Mouse (Mus musculus) heart, embryonic 13.5 days (tissue): ENCODE results near the gene Galnt6. TPM values are rescaled to one million over a fixed set of nuclear protein-coding genes. Genes with fewer than 3 reads are reported as not detected.

Experiments
- ATAC-seq: fragments of 200-750 bp; cut with Nextera tagmentation; 2 replicates; pipeline ENCODE4 v1.8.0; 2017; ENCODE audit warnings: moderate TSS enrichment; ENCODE audit not compliant: insufficient number of reproducible peaks, low FRiP score, low TSS enrichment; ENCODE audit errors: extremely low read depth
- H3K27ac ChIP-seq: fragments of 300-500 bp; sonication (generic); replicated peaks from 2 replicates; pipeline ENCODE4 v1.5.1; 2015; ENCODE audit warnings: moderate library complexity, mild to moderate bottlenecking, inconsistent platforms
- H3K27me3 ChIP-seq: fragments of 300-500 bp; sonication (generic); replicated peaks from 2 replicates; pipeline ENCODE4 v1.6.1; 2015; ENCODE audit warnings: mild to moderate bottlenecking, inconsistent platforms
- H3K36me3 ChIP-seq: fragments of 300-500 bp; sonication (generic); 2 replicates; pipeline ENCODE4 v1.6.1; 2015; ENCODE audit warnings: mild to moderate bottlenecking, inconsistent platforms
- H3K4me1 ChIP-seq: fragments of 300-500 bp; sonication (generic); 2 replicates; pipeline ENCODE4 v1.6.1; 2015; ENCODE audit warnings: inconsistent platforms
- H3K4me2 ChIP-seq: fragments of 300-500 bp; sonication (generic); 2 replicates; pipeline ENCODE4 v1.6.1; 2015; ENCODE audit warnings: inconsistent platforms, mild to moderate bottlenecking, moderate library complexity
- H3K4me3 ChIP-seq: fragments of 300-500 bp; sonication (generic); 2 replicates; pipeline ENCODE4 v1.5.1; 2015; ENCODE audit warnings: moderate library complexity, mild to moderate bottlenecking, inconsistent platforms
- H3K9ac ChIP-seq: fragments of 300-500 bp; sonication (generic); 2 replicates; pipeline ENCODE4 v1.6.1; 2015; ENCODE audit warnings: inconsistent platforms, mild to moderate bottlenecking, moderate library complexity
- H3K9me3 ChIP-seq: fragments of 300-500 bp; sonication (generic); 2 replicates; pipeline ENCODE4 v1.6.1; 2016; ENCODE audit warnings: inconsistent platforms
- WGBS: fragments of 180-500 bp; shearing (Covaris S2); methylation state at CpG from one replicate; pipeline ENCODE4 v1.1.7; 2015; ENCODE audit warnings: mixed read lengths; 5-methylcytosine and 5-hydroxymethylcytosine counted together
- polyA plus RNA-seq: library from polyadenylated mRNA; unstranded; fragments of >200 nt; fragmentation: Nextera tagmentation; extraction: Ambion mirVana; gene quantifications from 2 replicates; pipeline ENCODE4 v1.2.1, GENCODE M21; 2015

Gene Galnt6
- polyA plus RNA-seq, 1 experiment from 2014 or later: 0.13 TPM

GRCm38 (mm10) chr15:100669337-100669736 lies 59.8 kb downstream of the Galnt6 start, which contains the start of gene Bin2:
Bin2 (minus strand) TSS chr15:100669553.
- Histone ChIP-seq H3K4me3 (no peak within 1 kb of the TSS; the same call in 1 of the 2 replicates), H3K27ac (no peak within 1 kb of the TSS), H3K27me3 (no peaks in the 10 kb centered on the region), H3K36me3 (no peaks in the 10 kb centered on the region), H3K9ac (no peak within 1 kb of the TSS), H3K4me1 (peaks cover 41% of the 10 kb centered on the region), H3K9me3 (no peaks in the 10 kb centered on the region), H3K4me2 (no peak within 1 kb of the TSS)
- no peak for ATAC-seq
- WGBS: 77% methylated on average over 19 of the region's 20 CpGs

GRCm38 (mm10) chr15:100667871-100668545 lies 61.2 kb downstream of the Galnt6 start:
- Histone ChIP-seq H3K4me2 (no peak overlapping the region), H3K27ac (no peak overlapping the region), H3K9me3 (no peaks in the 10 kb centered on the region), H3K4me1 (peaks cover 28% of the 10 kb centered on the region), H3K27me3 (no peaks in the 10 kb centered on the region), H3K9ac (no peak overlapping the region), H3K36me3 (no peaks in the 10 kb centered on the region), H3K4me3 (no peak overlapping the region)
- 66% methylated on average over 5 of the region's 5 CpGs for WGBS
- no peak for ATAC-seq

- H3K9me3 ChIP-seq: no peaks in the 10 kb centered on the region
- H3K4me2 ChIP-seq: no peak overlapping the region
These were observed 61.8 kb downstream of the Galnt6 start for GRCm38 (mm10) chr15:100667420-100667819.

GRCm38 (mm10) chr15:100666851-100667250 lies 62.3 kb downstream of the Galnt6 start:
- H3K27me3 ChIP-seq: no peaks in the 10 kb centered on the region
- WGBS: 18% methylated on average over 12 of the region's 12 CpGs
- H3K9ac ChIP-seq: peak overlapping the region; percentile 8; the same call in 1 of the 2 replicates
- no peak for ATAC-seq
- H3K27ac ChIP-seq: peak overlapping the region; percentile 75
- H3K4me2 ChIP-seq: peak overlapping the region; percentile 29; the same call in 1 of the 2 replicates
- H3K4me1 ChIP-seq: peaks cover 28% of the 10 kb centered on the region
- no peaks in the 10 kb centered on the region for H3K9me3 ChIP-seq
- H3K4me3 ChIP-seq: no peak overlapping the region
- no peaks in the 10 kb centered on the region for H3K36me3 ChIP-seq

More at GRCm38 (mm10) chr15:100667420-100667819, 61.8 kb downstream of the Galnt6 start:
- peaks cover 28% of the 10 kb centered on the region for H3K4me1 ChIP-seq
- no peak for ATAC-seq
- 48% methylated on average over 6 of the region's 6 CpGs for WGBS
- H3K27me3 ChIP-seq: no peaks in the 10 kb centered on the region
- H3K36me3 ChIP-seq: no peaks in the 10 kb centered on the region
- peak overlapping the region; percentile 75 for H3K27ac ChIP-seq
- H3K9ac ChIP-seq: peak overlapping the region; percentile 8; the same call in 1 of the 2 replicates
- H3K4me3 ChIP-seq: no peak overlapping the region

GRCm38 (mm10) chr15:100666219-100666696 lies 62.9 kb downstream of the Galnt6 start:
- H3K36me3 ChIP-seq: no peaks in the 10 kb centered on the region
- H3K4me2 ChIP-seq: peak overlapping the region; percentile 29
- no peak; the same call in 1 of the 2 replicates for ATAC-seq
- no peaks in the 10 kb centered on the region for H3K27me3 ChIP-seq
- H3K4me3 ChIP-seq: 0 out of 2 replicates have a peak overlapping the region, but pooled peaks have one; percentile 9
- 3% methylated on average over 7 of the region's 7 CpGs for WGBS
- H3K27ac ChIP-seq: peak overlapping the region; percentile 62
- H3K9me3 ChIP-seq: no peaks in the 10 kb centered on the region
- peaks cover 28% of the 10 kb centered on the region for H3K4me1 ChIP-seq
- H3K9ac ChIP-seq: peak overlapping the region; percentile 56; the same call in 1 of the 2 replicates

- Histone ChIP-seq H3K27me3 (no peaks in the 10 kb centered on the region), H3K9me3 (no peaks in the 10 kb centered on the region), H3K27ac (peak overlapping the region; percentile 62), H3K4me1 (peaks cover 28% of the 10 kb centered on the region), H3K36me3 (no peaks in the 10 kb centered on the region), H3K9ac (peak overlapping the region; percentile 56; the same call in 1 of the 2 replicates), H3K4me2 (peak overlapping the region; percentile 29), H3K4me3 (no peak overlapping the region)
- ATAC-seq: no peak
- WGBS: 29% methylated on average over 9 of the region's 9 CpGs
These were observed 63.6 kb downstream of the Galnt6 start for GRCm38 (mm10) chr15:100665411-100666218.

GRCm38 (mm10) chr15:100664813-100665274 lies 64.3 kb downstream of the Galnt6 start:
- no peak for ATAC-seq

GRCm38 (mm10) chr15:100660805-100661204 lies 68.4 kb downstream of the Galnt6 start:
- WGBS: 80% methylated on average over 5 of the region's 5 CpGs
- no peak for ATAC-seq

More at GRCm38 (mm10) chr15:100664813-100665274, 64.3 kb downstream of the Galnt6 start:
- H3K9me3 ChIP-seq: no peaks in the 10 kb centered on the region
- peaks cover 28% of the 10 kb centered on the region for H3K4me1 ChIP-seq
- H3K4me2 ChIP-seq: no peak overlapping the region
- no peak overlapping the region for H3K9ac ChIP-seq
- no peaks in the 10 kb centered on the region for H3K27me3 ChIP-seq
- no peak overlapping the region for H3K4me3 ChIP-seq
- no peaks in the 10 kb centered on the region for H3K36me3 ChIP-seq
- WGBS: 68% methylated on average over 9 of the region's 9 CpGs
- no peak overlapping the region for H3K27ac ChIP-seq

GRCm38 (mm10) chr15:100660306-100660705 lies 68.9 kb downstream of the Galnt6 start:
- H3K9ac ChIP-seq: no peak overlapping the region
- no peaks in the 10 kb centered on the region for H3K36me3 ChIP-seq
- no peak overlapping the region for H3K4me2 ChIP-seq
- H3K4me1 ChIP-seq: no peaks in the 10 kb centered on the region
- no peaks in the 10 kb centered on the region for H3K9me3 ChIP-seq
- no peak overlapping the region for H3K27ac ChIP-seq
- WGBS: 70% methylated on average over 9 of the region's 9 CpGs
- no peak for ATAC-seq
- H3K27me3 ChIP-seq: no peaks in the 10 kb centered on the region
- no peak overlapping the region for H3K4me3 ChIP-seq

More at GRCm38 (mm10) chr15:100660805-100661204, 68.4 kb downstream of the Galnt6 start:
- H3K4me2 ChIP-seq: no peak overlapping the region
- no peaks in the 10 kb centered on the region for H3K27me3 ChIP-seq
- no peak overlapping the region for H3K4me3 ChIP-seq
- H3K4me1 ChIP-seq: peaks cover 5% of the 10 kb centered on the region
- no peak overlapping the region for H3K9ac ChIP-seq
- no peaks in the 10 kb centered on the region for H3K36me3 ChIP-seq
- no peaks in the 10 kb centered on the region for H3K9me3 ChIP-seq
- no peak overlapping the region for H3K27ac ChIP-seq

- 78% methylated on average over 5 of the region's 5 CpGs for WGBS
- H3K4me2 ChIP-seq: no peak overlapping the region
- ATAC-seq: no peak
These were observed 74.0 kb downstream of the Galnt6 start for GRCm38 (mm10) chr15:100655201-100655600.

GRCm38 (mm10) chr15:100654271-100654670 lies 74.9 kb downstream of the Galnt6 start:
- no peaks in the 10 kb centered on the region for H3K9me3 ChIP-seq
- ATAC-seq: no peak

More at GRCm38 (mm10) chr15:100655201-100655600, 74.0 kb downstream of the Galnt6 start:
- Histone ChIP-seq H3K9me3 (no peaks in the 10 kb centered on the region), H3K4me1 (no peaks in the 10 kb centered on the region), H3K27ac (no peak overlapping the region), H3K4me3 (no peak overlapping the region), H3K27me3 (no peaks in the 10 kb centered on the region), H3K9ac (no peak overlapping the region), H3K36me3 (no peaks in the 10 kb centered on the region)

More at GRCm38 (mm10) chr15:100654271-100654670, 74.9 kb downstream of the Galnt6 start:
- H3K9ac ChIP-seq: no peak overlapping the region
- WGBS: 65% methylated on average over 1 of the region's 1 CpGs
- H3K4me3 ChIP-seq: no peak overlapping the region
- H3K36me3 ChIP-seq: no peaks in the 10 kb centered on the region
- no peaks in the 10 kb centered on the region for H3K27me3 ChIP-seq
- peaks cover 3% of the 10 kb centered on the region; the same call in 1 of the 2 replicates for H3K4me1 ChIP-seq
- no peak overlapping the region for H3K27ac ChIP-seq
- no peak overlapping the region for H3K4me2 ChIP-seq
